Mouse (Mus musculus) regulatory T cell (primary cell): ENCODE measurements around the gene Prr11.

Source experiments
- in situ Hi-C: fragments of 300-600 bp; cut with MboI, MseI; formaldehyde crosslinking; loops from one replicate; pipeline ENCODE4 v1.15.1; 2025; ENCODE audit warnings: high pct_unique_total_duplicates

Prr11 gene

DNA sequence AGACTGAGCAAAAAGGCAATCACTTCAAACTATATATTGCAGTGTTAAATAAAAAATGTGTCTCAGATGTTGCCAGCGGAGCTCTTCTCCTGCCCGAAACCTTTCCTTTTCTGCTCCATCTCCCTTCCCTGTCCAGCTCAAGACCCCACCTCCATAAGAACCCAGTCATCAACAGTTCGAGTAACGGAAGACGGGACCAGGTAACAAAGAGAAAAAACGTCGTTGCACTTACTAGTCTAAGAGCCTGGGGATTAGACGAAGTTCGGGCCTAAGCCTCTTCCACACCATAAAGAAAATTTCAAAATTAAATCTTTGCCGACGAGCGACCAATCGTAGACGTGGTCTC lies at the start of gene Prr11:
Gene Prr11, minus strand, starts transcription at position 300 of the 346 bp plus-strand sequence.
- in situ Hi-C loops, result no loop called here

DNA sequence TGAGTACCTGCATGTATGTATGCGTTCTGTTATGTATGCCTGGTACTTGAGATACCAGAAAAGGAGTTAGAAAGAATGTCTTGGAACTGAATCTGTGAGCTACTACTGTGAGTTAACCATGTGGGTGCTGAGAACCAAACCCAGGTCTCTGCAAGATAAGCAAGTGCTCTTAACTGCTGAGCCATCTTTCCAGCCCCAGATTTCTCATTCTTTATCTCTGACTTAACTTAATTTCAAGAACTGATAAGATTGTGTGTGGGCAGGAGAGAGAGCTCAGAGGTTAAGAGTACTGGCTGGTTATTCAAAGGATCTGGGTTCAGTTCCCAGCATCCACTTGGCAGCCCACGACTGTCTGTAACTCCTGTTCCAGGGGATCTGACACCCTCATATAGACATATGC lies 49.5 kb upstream of the Prr11 start:
- in situ Hi-C loops, result no loop called here

DNA sequence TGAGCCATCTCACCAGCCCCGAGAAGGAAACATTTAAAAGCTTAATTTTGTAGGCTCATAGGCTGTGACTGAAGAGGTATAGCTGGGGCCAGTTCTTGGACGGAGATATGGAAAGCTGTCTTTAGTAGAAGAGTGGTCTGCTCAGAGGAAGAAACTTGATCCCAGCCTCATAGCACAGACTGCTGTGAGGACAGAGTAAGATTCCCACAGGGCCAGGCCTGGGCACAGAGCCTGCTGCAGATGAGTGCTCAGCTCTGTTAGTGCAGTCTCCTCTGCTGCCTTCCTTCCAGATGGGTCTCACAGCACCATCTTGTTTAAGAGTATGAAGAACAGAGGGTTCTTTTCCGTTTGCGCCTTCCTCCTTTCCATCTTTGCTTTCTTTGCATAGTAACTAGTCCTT lies 27.7 kb upstream of the Prr11 start:
- in situ Hi-C loops, result no loop called here

DNA sequence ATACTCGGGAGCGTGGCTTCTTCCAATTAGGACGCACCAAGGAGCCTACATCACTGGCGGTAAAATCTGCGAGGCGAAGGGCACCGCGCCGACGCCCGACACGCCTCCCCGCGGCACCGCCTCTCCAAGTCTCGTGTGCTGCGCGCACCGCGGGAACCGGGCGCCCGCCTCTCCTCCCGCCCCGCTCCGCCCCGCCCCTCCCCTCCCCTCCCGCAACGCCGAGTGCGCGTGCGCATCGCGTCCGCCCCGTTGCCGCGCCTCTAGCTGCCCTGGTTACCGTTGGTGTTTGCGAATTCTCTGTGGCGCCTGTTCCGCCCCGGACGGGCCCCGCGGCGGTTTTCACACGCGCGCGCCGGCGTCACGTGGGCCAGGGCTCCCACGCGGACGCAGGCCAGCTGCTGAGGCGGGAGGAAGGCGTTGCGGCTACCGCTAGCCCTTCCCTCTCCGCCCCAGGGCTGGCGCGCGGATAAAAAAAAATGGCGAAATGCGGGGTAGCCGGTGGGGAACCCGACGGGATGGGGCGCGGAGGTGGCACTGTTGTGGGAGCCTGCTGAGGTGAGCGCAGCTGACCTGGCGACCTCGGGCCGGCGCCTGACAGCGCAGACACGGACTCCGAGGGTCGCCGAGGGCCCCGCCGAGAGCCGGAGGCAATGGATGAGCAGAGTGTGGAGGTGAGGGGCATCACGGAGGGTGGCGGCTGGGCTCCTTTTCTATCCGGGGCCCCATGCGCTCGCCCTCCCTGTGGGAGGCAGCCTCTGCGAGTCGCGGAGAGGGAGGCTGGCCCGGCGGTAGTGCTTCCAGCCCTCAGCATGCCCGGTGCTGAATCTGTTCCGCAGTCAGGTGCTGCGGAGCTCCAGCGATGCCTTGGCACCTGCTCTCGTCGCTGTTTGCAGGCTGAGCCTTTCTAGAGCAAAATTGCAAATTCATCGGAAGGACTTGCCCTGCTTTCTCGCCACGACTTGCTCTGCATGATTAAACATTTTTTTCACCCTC lies 18.6 kb upstream of the Prr11 start, which contains the start of gene Trim37:
Gene Trim37, plus strand, starts transcription at position 254 of the 993 bp plus-strand sequence.
- in situ Hi-C loops, result no loop called here

DNA sequence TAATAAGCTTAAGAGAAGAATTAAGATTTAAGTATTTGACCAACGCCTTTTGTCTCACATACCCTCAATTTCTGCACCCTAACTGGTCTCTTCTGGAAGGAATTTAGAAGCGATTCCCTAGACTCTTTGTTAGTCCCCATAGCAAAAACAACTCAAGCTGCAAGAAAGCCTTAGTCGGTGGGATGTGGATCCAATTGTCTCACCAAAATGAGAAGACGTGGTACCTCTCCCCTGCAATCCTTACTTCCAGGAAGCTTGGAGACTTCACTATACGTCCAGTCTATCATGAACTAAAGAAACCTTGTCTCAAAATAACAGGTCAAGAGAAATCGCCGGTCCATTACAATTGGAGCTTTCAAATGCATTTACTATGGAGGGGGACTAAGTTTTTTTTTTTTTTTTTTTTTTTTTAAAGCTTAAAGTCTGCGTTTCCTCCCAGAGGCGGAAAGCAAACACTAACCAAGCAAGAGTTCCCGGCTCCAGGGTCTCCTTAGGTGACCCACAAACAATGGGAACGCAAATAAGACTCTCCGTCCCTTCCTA lies 17.8 kb upstream of the Prr11 start:
- in situ Hi-C loops, result no loop called here

DNA sequence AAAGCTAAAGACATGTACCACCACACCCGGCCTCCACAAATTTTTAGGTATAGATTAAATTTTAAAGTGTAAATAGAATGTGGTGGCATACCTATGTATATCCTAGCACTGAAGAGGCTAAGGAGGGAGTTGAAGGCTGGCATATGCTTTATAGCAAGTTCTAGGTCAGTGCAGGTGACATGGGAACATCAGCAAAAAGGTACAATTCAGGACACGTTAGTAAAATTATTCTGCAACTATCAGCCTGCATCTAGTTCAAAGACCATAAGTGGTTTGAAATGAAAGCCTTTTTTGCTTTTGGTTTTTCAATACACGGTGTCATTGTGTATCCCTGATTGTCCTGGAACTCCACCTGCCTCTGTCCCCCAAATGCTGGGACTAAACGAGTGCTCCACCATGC lies 17.1 kb upstream of the Prr11 start:
- in situ Hi-C loops, result no loop called here

DNA sequence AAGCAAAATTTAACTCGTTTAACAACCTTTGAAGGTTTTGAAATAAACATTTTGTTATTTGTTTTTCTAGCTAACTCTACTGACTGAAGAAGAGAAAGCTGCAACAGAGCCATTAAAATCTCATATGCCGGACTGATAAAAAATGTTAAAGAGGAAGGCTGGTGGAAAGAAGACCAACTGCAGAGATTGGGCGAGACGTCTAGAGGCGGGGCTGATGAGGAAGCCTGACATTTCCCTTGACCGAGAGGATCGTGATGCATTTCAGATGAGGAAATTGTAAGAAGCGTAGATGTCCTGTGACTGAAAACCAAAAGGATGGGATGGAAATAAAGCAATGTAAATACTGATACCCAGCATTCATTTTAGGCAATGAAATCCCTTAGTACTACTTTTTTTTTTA lies 13.4 kb upstream of the Prr11 start:
- in situ Hi-C loops, result no loop called here

DNA sequence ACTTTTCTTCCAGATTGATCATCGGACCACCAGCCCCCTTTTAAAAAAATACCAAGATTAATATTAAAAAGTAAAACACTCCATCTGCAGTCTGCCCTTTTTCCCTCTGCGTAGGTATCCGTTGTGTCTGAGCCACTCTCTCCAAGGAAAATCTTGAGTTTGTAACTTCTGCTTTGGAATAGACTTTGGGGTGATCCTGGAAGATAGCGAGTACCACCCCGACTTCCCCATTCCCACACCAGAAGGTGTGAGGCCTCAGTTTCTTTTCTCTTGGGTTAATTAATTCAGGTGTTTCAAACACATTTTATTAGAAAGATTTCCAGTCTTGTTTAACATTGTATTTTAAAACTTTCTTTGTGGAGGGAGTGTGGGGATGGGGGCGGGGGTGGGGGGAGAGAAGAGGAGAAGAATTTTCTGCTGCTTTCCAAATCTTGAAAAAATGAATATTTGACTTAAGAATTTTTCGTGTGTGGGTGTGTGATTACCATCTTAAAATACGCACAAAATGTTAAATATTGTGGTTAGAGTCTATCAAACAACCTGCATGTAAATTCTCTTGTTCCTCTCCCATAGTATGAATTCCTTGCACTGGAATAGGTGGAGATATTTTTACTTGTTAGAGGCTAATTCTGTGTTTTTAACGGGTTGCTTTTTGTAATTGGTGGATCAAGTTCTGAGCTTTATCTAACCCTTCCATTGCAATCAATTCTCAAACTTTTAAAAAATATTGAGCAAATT lies 1.8 kb upstream of the Prr11 start:
- in situ Hi-C loops, result no loop called here

DNA sequence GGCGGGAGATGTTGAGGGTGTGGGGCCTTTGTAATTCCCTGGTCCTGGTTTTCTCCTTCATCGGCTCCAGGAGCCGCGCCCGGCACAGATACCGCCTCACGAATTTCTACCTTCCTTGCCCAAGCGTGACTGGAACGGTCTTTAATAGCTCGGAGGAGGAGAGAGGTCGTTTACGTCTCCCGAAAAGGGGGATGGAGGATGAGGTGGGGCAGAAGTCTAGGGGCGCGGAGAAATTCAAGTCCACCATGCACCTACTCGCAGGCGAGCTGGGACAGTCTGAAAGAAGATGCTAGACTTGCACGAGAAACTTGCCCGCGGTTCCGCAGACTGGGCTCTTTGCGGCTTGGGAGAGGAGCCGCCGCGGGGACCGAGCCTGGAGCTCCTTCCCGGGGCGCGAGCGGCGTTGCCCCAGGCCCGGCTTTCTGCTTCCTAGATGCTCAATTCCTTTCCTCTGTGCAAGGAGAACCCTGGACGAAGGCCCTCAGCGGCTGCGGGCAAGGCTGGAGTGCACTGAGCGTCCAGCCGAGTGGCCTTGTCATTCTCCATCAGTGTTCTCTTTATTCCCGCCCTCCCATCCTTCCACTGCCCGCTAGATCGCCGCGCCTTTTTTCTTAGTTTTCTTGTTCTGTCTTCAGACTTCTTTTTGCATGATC lies 1.1 kb upstream of the Prr11 start:
- in situ Hi-C loops, result no loop called here

DNA sequence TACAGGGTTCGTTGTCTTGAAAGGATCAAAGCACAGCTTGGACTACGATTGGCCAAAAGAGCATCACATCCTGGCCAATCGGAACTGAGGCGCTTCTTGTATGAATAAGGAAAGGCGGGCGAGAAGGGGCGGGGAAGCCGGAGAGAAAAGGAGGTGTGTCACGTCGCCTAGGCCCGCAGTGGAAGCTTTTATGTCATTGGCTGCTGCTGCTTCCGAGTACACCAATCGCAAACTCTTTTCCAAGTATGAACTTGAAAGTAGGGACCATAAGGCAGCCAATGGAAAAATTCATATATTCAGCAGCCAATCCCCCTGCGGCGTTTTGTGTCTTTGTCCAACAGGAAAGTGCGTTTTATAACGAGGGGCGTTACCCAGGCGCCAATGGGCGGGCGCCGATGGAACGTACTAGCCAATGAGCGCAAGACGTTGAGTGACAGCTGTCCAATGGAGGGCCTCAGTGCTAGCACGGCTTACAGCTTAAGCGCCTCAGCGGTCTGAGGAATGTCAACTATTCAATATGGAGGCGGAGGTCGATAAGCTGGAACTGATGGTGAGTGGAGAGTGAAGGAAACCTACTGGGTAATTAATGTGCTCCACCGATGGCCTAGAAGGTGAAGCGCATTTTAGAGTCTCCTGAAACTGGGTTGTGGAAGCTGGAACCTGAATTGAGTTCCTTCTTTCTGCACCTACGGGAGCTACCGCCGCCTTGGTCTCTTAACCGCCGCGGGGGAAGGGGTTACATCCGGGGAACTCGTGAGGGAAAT lies 429 bp upstream of the Prr11 start, which contains the start of gene Ska2:
Gene Ska2, plus strand, starts transcription at position 480 of the 764 bp plus-strand sequence.
- in situ Hi-C loops, result no loop called here

DNA sequence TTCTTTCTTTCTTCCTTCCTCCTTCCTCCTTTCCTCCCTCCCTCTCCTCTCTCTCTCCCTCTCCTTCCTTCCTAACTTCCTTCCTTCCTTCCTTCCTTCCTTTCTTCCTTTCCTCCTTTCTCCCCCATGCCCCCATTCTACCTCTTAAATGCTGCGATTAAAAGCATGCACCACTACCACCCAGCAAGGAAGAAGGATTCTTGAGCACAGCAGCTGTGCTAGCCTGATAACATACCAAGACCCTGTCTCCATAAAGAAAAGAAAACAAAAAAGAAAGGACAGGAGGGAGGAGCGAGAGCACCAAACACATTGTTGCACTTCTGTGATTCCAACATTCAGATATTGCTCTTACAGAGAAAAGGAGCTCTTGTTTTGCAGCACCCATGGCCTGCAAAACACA lies 21.4 kb downstream of the Prr11 start:
- in situ Hi-C loops, result loop anchor here (10.0 kb wide), 1 partner anchor 372 kb away; no protein-coding TSS in a partner anchor

DNA sequence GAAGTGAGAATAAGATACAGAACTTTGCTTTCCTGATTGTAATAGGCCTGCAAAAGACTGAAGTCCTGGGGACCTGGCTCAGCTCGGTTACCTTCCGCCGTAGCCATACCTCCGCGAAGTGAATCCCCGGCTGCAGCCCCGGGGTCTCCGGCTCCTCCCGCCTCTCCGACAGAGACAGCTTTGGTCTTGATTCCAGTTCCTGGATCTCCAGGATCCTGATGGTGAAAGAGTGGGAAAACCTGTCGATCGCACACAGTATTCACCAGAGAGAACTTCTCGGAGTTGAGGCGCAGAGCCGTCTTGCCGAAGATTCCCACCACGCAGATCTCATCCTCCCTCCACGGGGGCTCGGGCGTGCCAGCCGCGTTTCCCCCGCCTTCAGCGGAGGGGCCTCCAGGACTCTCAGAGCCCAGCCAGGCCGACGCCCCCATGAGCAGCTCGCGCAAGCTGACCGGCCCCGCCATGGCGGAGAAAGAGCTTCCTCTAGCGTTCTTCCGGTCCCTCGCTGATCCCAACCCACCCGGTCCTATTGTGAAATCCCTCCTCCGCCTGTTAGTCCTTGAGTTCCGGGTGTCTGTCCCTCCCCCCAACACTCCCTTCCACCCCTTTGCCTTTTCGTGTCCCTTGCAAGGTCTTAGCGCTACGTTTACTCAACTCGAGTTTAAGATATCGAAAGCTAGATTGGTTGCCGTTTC lies 22.1 kb downstream of the Prr11 start, which contains the start of gene Smg8:
Gene Smg8, minus strand, starts transcription at position 485 of the 695 bp plus-strand sequence.
- in situ Hi-C loops, result loop anchor here (10.0 kb wide), 1 partner anchor 372 kb away; no protein-coding TSS in a partner anchor

DNA sequence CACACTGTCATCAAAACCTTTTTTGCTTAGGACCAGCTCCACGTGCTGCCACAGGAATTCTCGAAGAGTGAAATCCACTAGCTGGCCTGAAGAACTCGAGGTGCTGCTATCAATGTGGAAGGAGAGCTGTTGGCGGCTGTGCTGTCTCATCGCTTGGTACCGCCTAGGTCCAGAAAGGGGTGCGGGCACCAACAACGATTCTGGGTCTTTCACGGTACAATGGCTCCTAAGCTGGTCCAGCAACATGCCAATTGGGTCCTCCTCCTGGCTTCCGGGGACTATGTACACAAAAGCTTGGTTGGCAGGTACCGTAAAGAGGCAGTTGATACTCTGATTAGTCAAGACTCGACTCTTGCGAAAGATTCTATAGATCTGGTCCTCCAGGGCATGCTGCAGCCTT lies 23.0 kb downstream of the Prr11 start:
- in situ Hi-C loops, result loop anchor here (10.0 kb wide), 1 partner anchor 371 kb away; no protein-coding TSS in a partner anchor

DNA sequence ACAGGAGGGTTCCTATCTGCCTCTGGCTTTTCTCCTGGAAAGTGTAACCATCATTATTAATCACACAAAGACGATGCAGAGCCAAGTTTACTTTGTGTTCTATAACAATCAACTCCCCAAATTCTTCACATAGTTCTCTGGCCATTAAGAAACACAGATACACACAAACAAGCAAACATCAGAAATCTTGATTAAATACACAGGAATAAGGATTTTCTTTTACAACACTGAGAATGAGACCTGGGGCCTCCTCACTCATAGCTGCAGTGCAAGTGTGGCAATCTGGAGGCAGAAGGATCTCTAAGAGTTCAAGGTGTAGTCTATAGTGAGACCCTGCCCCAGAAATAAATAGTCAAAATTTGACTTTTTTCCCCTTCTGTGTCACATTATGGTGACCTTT lies 24.8 kb downstream of the Prr11 start:
- in situ Hi-C loops, result loop anchor here (10.0 kb wide), 1 partner anchor 369 kb away; no protein-coding TSS in a partner anchor

DNA sequence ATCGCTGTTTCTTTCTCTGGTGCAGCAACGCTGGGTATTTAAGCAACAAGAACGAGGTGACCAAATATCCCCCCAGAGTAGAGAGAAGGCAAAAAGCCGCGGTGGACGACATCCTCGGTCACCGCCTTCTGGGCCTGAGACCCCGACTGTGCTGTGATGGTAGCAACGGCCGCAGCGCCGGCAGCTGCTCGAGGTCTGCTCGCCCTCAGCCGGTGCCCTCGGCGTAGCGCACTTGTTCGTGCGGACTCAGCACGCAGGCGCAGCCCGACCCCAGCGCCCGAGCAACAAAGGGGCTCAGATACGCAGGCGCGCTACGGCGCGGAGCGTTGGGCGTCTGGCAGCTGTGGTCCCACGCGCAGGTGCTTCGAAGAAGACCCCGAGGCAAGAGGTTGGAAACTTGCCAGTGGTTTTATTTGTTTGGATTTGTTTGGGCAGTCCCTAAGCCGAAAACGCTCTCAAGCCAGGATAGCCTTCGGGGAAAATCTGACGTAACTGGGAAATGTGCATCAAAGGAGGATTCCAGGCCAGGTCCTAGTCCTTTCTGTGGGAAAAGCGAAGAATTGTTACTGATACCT lies 34.6 kb downstream of the Prr11 start, which contains the start of gene Gdpd1:
Gene Gdpd1, minus strand, starts transcription at position 197 of the 575 bp plus-strand sequence.
- in situ Hi-C loops, result no loop called here

DNA sequence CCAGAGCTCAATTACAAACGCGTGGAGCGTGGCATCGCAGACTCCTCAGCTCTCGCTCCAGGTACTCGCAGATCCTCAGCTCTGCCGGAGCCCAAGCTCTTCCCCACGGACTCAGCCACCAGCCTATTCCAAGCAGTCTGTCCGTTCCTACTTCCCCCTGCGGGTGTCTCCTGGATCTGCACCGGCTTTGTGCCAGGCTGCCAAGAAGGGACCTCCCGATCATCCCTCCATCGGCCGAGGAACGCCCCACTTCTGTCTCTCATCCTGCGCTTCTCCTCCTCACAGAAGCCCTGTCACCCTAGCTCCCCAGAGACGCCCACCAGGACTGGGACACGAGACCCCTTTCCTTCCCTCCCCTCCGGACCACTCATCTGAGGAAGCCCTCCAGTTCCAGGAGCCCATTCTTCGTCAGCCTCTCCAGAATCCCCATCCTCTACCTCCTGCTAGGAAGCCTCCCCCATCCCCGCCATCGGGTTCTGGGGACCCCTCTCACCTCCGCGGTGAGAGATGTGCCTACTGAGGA lies 35.1 kb downstream of the Prr11 start:
- in situ Hi-C loops, result no loop called here

DNA sequence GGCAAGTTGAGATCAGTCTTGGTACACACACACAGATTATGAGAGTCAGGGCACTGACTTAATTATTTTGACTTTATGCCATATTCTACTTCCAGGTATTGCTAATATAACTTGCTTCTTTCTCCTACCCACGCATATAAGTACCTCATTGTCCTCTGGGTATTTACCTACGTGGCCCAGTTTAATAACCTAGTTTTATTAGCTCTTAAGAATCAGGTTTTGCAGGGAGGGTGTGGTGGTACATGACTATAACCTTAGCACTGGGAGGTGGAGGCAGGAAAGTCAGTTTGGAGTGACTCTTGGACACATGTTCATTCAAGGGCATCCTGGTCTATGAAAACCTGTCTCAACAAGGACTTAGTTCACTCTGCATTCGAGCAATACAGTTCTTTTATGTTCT lies 46.4 kb downstream of the Prr11 start:
- in situ Hi-C loops, result no loop called here

DNA sequence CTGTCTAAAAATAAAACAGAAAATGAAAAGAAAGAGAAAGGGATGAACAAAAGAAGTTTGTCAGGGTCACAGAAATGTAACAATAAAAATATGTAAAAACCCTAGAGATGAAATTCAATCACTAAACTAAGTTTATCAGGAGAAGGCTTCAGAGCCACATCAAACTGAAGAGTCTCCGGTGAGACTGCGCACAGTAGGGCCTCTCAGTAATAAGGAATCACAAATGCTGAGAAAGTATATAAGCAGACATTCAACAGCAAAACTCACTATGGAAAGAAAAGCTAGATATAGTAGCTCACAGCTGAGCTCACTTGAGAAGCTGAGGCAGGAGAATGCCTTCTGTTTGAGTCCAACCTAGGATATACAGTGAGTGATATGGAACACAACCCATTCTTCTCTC lies 48.1 kb downstream of the Prr11 start:
- in situ Hi-C loops, result no loop called here

DNA sequence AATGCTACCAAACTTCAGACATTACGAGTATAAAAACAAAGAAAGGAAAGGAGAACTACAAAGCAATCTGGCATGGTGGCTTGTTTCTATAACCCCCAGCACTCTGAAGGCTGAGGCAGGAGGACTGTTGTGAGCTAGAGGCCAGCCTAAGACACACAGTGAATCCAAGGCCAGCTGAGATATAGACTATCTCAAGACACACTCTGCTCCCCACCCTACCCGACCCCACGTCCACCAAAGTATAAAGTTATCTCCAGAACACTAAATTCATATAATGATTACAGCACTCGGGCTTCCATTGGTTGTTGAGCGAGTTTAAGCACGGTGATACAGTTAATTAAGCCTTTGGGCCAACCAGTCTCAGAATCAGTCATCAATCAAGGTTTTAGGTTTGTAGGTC lies 52.2 kb downstream of the Prr11 start:
- in situ Hi-C loops, result no loop called here
